Mouse (Mus musculus): ENCODE measurements around the gene Zfp994.
A peak's percentile ranks its signal among the peaks of the same experiment; 100 is the strongest.
"Not testable (repeated sequence)": the region's sequence is repeated elsewhere in the genome, so short reads cannot be mapped to it uniquely, and the experiment has no call there.

Zfp994 gene

DNA sequence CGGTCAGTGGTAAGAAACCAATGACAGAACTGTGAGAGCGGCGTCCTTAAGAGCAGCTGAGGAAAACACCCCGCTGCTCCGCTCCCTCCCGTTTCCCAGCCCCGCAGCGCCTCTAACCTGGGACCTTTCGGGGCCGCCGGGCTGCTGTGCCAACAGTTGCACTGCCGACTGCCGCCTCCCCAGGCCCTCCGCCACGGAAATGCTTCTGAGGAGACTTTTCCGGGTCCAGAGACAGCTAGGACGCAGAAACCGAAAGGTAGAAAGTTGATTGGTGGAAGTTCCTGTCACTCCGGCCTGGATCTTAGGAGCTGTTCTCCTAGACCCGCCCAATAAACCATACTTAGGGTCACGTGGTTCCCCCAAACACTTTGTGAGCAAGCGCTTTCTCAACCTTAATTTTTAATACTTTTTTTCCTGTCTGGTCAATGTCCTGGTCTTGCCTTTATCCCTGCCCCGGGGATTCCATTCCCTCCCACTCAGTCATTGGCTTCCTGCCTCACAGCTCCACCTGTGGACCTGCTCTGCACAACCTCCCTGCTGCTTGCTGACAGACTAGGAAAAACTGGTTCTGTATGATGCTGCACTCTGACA is at the start of gene Zfp994:
Gene Zfp994, minus strand, starts transcription at position 195 of the 591 bp plus-strand sequence.
- peak; percentile 98 for DNase-seq (ENCODE audit: low read depth, low spot score)

DNA sequence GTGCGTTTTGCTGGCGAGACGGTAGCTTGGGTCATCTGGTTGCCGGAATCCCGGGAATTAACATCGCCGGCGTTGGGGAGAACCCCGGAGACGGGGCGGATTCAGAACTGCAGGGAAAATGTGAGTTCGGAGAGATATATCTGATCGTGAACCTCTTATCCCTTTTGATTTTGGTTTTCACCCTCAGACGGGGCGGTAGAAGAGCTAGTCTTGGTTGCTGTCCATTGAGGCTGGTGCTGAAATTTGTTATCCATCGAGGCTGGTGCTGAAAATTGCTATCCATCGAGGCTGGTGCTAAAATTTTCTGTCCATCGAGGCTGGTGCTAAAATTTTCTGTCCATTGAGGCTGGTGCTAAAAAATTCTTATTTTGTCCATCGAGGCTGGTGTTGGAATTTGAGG is 5.3 kb upstream of the Zfp994 start:
- not testable (repeated sequence) for DNase-seq (ENCODE audit: low read depth, low spot score)

DNA sequence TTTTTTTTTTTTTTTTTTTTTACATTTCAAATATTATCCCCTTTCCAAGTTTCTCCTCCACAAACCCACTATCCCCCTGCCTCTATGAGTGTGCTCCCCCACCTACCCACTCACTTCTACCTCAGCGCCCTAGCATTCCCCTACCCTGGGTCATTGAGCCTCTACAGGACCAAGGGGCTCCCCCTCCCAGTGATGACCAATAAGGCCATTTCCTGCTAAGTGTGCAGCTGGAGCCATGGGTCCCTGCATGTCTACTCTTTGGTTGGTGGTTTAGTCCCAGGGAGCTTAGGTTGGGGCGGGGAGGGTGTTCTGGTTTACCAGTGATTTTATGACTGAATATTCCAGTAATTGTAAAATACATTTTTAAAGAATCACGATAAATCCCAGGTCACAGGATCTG is 401 bp downstream of the Zfp994 start:
- DNase-seq (ENCODE audit: low read depth, low spot score): not testable (repeated sequence)

DNA sequence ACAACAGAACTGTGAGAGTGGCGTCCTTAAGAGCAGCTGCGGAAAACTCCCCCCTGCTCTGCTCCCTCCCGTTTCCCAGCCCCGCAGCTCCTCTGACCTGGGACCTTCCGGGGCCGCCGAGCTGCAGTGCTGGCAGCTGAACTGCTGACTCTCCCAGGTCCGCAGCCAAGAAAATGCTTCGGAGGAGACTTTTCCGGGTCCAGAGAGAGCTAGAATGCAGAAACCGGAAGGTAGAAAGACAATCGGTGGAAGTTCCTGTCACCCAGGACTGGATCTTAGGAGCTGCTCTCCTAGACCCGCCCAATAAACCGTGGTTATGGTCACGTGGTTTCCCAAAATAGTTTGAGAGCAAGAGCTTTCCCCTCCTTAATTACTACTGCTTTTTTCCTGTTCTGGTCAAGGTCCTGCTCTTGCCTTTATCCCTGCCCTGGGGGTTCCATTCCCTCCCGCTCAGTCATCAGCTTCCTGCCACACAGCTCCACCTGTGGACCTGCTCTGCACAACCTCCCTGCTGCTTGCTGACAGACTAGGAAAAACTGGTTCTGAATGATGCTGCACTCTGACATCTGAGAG is 59.6 kb downstream of the Zfp994 start, which contains the start of gene Zfp947:
Gene Zfp947, minus strand, starts transcription at position 469 of the 573 bp plus-strand sequence.
- not testable (repeated sequence) for DNase-seq (ENCODE audit: low read depth, low spot score)

DNA sequence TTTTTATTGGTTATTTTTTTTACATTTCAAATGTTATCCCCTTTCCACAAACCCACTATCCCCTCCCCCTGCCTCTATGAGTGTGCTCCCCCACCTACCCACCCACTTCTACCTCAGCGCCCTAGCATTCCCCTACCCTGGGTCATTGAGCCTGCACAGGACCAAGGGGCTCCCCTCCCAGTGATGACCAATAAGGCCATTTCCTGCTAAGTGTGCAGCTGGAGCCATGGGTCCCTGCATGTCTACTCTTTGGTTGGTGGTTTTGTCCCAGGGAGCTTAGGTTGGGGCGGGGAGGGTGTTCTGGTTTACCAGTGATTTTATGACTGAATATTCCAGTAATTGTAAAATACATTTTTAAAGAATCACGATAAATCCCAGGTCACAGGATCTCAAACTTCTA is 60.1 kb downstream of the Zfp994 start:
- not testable (repeated sequence) for DNase-seq (ENCODE audit: low read depth, low spot score)

DNA sequence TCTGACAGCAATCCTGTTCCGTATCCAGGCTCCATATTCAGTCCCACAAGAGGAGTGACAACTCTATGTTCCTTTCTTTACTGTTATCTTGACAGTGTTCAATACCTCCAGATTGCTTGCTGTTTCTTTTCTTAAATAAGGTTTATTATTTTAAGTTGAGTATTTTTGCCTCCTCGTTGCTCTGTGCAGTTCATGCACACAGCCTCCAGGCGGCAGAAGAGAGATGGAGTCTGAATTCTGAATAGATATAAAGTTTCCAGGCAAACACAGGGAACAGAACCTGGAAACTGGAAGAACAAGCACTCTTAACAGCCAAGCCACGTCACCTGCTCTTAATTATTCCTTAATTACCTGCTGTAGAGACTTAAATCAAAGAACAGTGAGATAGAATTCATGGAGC is 71.5 kb downstream of the Zfp994 start:
- DNase-seq (ENCODE audit: low read depth, low spot score): not testable (repeated sequence)
